Mouse (Mus musculus) CD8-positive naive resting alpha-beta T cell, adult 57 days (primary cell): ENCODE results near the gene 1700125H20Rik. TPM values are rescaled to one million over a fixed set of nuclear protein-coding genes. Genes with fewer than 3 reads are reported as not detected.

Experiments
- total RNA-seq: library from RNA; stranded (reverse); gene quantifications from one replicate; pipeline ENCODE4 v1.2.4, GENCODE M21; 2023

Gene 1700125H20Rik
- not detected for total RNA-seq

DNA sequence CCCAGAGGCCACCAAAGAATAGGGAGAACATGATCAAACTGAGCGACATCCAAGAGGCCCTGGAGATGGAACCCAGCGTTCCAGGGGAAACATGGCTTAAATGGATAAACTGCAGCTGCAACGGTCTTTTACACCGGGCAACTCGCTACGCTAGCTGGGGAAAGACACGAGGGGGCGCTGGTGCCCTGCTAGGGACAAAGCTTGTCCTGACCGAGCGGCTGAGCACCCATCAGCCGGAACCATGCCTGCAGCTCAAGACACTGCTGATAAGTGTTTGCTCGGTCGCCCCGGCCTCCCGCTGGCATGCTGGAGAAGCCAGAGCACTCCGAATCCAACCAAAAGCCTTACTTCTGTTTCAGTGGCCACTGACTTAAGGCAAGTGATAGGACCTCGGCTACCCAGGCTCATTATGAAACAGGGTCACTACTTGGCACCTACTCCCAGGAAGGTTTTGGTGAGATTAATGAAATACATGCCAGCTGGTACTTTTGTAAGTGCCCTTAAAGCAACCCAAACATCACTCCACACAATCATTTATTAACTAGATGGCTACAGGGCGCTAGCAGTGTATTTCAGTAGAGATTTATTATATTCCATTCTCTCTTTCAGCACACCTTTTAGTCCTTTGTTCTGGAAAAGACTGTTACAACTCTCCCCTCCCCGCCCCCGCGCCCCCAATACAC lies at the start of gene 1700125H20Rik:
Gene 1700125H20Rik, plus strand, starts transcription at position 347 of the 683 bp plus-strand sequence.

DNA sequence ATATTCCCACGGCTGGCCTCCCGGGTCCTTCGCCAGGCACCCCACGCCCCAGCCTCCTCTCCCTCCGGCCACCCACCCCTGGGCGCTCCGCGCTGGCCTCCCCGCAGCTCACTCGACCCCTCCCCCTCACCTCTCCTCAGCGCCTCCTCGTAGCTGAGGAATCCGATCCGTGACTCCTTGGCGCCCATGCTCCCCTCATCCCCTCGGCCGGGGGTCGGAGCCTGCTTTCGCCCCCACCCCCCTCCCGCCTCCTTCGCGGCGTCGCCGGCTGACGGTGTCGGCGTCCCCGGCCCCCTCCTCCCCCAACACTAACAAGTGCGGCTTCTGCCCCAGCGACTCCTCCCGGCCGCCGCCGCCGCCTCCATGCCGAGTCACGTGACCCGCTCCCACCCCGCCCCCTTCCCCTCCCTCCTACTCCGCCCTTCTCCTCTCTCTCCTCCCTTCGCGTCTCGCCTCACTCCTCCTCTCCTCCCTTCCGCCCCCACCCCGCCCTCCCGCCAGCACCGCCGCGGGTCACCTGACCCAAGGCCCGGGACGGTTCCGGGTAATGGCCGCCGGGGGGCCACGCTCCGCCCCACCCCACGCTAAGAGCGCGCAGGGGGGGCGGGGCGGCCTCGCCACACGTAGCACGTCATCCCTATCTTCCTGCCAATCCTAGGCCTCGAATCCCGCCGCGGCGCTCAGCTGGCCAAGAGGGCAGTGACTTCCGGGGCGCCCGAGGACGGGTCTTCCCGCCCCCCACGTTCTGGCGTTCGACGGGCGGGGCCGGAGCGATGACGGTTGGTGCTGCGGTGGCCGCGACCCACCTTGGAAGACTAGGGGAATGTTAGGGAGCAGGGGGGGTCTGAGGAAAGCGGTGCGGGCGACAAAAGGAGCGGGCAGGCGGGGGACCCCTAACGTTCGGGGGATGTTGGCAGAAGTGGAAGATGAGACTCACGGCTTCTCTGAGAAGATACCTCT lies 30.3 kb upstream of the 1700125H20Rik start, which contains the start of gene Usp32:
Gene Usp32, minus strand, starts transcription at position 581 of the 960 bp plus-strand sequence.

Other genes with a start within 250 kb of the 1700125H20Rik start
- gene Car4, start 212.6 kb upstream of the 1700125H20Rik start, total RNA-seq: not detected
- gene Usp32, start 30.2 kb upstream of the 1700125H20Rik start, total RNA-seq: 26.4 TPM
- gene Appbp2, start 64.7 kb downstream of the 1700125H20Rik start, total RNA-seq: 21.4 TPM
- gene Ppm1d, start 140.8 kb downstream of the 1700125H20Rik start, total RNA-seq: 28.9 TPM
- 56.7 TPM for gene Bcas3, start 182.8 kb downstream of the 1700125H20Rik start, total RNA-seq